Mouse (Mus musculus) embryonic fibroblast, embryonic 13.5 days (primary cell): ENCODE measurements around the gene Pdx1. TPM values are rescaled to one million over a fixed set of nuclear protein-coding genes. Genes with fewer than 3 reads are reported as not detected.

Experiments used
- H3K27ac ChIP-seq: 2 replicates; pipeline ENCODE4 v1.5.1; 2012; ENCODE audit warnings: low read length, control low read depth, inconsistent platforms; ENCODE audit not compliant: insufficient read depth
- H3K4me1 ChIP-seq: 2 replicates; pipeline ENCODE4 v1.6.1; 2011; ENCODE audit warnings: low read length; ENCODE audit not compliant: control insufficient read depth, insufficient read depth
- H3K4me3 ChIP-seq: 2 replicates; pipeline ENCODE4 v1.5.1; 2011; ENCODE audit warnings: mild to moderate bottlenecking, control low read depth, low read length; ENCODE audit not compliant: insufficient read depth
- CTCF ChIP-seq: IDR thresholded peaks from 2 replicates; pipeline ENCODE4 v1.5.1; 2011; ENCODE audit warnings: mild to moderate bottlenecking, control low read depth, low read length, moderate library complexity, borderline replicate concordance; ENCODE audit not compliant: insufficient read depth
- POLR2A ChIP-seq: IDR thresholded peaks from 2 replicates; pipeline ENCODE4 v1.6.1; 2011; ENCODE audit warnings: low read depth, mild to moderate bottlenecking, control low read depth, low read length, moderate library complexity
- polyA plus RNA-seq: library from polyadenylated mRNA; stranded (reverse); fragments of >200 nt; gene quantifications from 2 replicates; pipeline ENCODE4 v1.2.4, GENCODE M21; 2011; ENCODE audit warnings: low read depth; ENCODE audit not compliant: missing spikeins, insufficient read length

Pdx1 gene
- polyA plus RNA-seq, 1 experiment = not detected

GRCm38 (mm10) chr5:147300917-147301780 is 31.4 kb downstream of the Pdx1 start:
- H3K27ac ChIP-seq = no peak overlapping the region
- H3K4me3 ChIP-seq = no peak overlapping the region
- TF ChIP-seq CTCF (no peak), POLR2A (no peak)
- H3K4me1 ChIP-seq = no peaks in the 10 kb centered on the region

DNA sequence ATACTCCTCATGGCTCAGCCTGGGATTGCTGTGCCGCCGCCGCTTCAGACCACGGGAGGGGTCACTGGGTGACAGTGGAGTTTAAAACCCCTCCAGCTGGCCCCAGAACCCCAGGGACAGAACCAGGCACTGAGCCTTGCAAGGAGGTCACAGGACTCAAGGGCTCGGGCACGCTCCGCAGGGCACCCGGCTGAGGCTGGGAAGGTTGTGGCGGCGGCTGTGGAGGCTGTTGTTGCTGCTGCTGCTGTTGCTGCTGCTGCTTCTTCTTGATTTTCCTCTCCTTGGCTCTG is 32.0 kb downstream of the Pdx1 start:
- Histone ChIP-seq H3K4me3 (no peak overlapping the region), H3K4me1 (no peaks in the 10 kb centered on the region), H3K27ac (no peak overlapping the region)
- TF ChIP-seq POLR2A = no peak
- TF ChIP-seq CTCF = no peak

GRCm38 (mm10) chr5:147302141-147302540 is 32.4 kb downstream of the Pdx1 start:
- H3K4me1 ChIP-seq = no peaks in the 10 kb centered on the region
- TF ChIP-seq CTCF (no peak), POLR2A (no peak)
- H3K27ac ChIP-seq = no peak overlapping the region
- no peak overlapping the region for H3K4me3 ChIP-seq

DNA sequence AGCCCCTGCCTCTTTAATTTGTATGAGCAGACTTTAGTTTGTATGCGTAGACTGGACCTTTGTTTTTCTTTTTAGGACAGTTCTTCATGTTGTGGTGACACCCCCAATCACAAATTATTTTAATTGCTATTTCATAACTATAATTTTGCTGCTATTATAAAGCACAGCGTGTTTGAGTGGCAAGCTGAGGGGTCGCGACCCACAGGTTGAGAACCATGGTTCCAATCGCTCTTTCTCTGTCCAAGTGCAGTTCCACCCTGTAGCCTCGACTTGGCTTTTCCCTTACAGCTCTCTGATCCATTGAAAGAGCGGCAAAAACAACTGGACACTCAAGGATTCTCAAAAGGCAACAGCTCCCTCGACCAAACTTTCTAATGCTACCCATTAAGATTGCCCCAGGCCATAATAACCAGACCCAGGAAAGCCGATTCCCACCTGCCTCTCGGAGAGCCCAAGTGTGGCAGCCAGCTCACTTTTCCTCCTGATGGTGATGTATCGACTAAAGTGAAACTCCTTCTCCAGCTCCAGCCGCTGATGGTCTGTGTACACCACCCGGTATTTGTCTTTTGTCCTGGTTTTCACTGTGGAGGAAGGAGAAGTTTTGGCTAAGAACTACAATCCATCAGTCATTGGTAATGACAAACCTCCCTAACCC is 33.1 kb downstream of the Pdx1 start:
- Histone ChIP-seq H3K4me3 (no peak overlapping the region), H3K4me1 (no peaks in the 10 kb centered on the region)
- TF ChIP-seq POLR2A (no peak), CTCF (no peak)

DNA sequence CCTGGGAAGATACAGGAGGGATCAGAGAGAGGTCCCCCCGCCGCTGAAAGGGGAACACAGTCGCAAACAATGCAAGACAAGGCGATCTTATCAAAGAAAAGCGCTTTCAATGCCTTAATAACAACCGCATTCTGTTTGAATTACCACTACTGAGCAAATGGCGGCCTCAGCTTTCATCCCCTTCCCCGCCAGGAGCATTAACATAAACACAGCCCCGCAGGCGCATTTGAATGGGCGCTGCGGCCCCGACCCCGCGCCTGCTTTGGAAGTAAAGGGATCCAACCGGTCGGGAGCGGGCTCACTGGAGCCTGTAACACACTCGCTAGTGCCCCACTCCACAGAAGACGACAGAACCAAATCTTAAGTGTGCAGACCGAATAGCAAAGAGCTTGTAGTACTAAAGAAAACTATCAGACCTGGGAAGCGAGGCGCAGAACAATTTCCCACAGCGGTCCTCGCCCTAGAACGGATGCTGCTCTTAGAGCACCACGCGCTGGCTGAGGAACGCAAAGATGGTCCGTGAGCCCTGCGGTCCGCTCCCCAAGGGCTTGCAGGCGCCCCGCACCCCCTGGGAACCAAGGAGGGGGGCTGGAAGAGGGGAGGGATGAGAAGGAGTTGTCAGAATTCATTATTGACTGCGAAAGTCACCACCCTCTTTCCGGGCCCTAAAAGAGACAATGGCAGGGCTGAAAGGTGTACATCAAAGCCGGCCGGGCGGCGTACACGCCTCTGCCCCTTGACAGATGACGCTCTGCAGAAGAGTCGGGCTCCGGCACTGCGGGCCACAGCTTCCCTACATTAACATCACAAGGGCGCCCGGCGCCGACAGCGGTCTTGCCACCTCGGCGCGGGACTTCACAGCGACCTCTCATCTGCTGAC is 34.8 kb downstream of the Pdx1 start:
- Histone ChIP-seq H3K4me3 (no peak overlapping the region), H3K27ac (no peak overlapping the region), H3K4me1 (no peaks in the 10 kb centered on the region)
- TF ChIP-seq POLR2A (no peak), CTCF (no peak)

More for the DNA sequence above, 33.1 kb downstream of the Pdx1 start:
- no peak overlapping the region for H3K27ac ChIP-seq

- TF ChIP-seq POLR2A (no peak), CTCF (no peak)
- H3K4me1 ChIP-seq = no peaks in the 10 kb centered on the region
- H3K27ac ChIP-seq = no peak overlapping the region
- H3K4me3 ChIP-seq = no peak overlapping the region
Measured at GRCm38 (mm10) chr5:147305166-147305565, 35.4 kb downstream of the Pdx1 start.

DNA sequence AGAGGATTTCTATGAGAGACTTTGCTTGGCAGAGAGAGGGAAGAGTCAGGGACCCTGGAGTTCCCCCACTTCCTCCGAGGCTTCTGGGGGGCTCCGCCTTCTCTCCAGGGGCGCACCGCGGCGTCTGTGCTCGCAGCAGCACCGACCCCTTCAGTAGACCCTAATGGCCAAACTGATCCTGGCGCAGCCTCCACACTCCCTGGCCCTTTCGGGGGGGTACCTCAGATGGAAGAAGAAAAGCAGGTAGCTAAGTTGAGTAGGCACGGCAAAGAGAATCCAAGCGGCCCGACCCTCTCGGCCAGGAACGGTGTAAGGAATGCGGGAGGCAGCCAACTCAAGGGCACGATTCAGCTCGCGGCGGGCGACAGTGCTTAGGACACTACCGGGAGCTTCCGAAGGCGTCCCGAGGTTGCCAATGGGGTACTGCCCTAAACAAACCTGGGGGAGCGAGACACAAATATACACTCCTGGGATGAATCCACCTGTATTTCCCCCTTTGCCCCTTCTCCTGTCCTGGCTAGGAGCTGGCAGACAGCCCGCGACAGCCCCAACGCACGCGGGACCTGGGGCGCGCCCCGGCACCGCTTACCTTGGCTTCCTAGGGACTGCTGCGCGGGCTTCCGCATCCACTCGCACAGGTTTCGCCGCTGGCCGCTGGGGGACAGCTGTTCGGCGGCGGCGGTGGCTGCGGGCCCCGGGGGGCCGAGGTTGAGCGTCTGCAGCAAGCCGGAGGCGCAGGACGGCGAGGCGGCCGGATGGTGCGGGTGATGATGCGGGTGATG is 36.3 kb downstream of the Pdx1 start:
- Histone ChIP-seq H3K4me1 (no peaks in the 10 kb centered on the region), H3K4me3 (no peak overlapping the region), H3K27ac (no peak overlapping the region)
- no peak for TF ChIP-seq CTCF
- TF ChIP-seq POLR2A = no peak

GRCm38 (mm10) chr5:147306638-147307397 is 37.1 kb downstream of the Pdx1 start, which contains the start of gene Cdx2:
Gene Cdx2, minus strand, starts transcription at chr5:147307270.
- no peak within 1 kb of the TSS for H3K4me3 ChIP-seq
- TF ChIP-seq POLR2A = no peak
- no peak for TF ChIP-seq CTCF

More at GRCm38 (mm10) chr5:147306638-147307397, 37.1 kb downstream of the Pdx1 start, which contains the start of gene Cdx2:
- Histone ChIP-seq H3K27ac (no peak within 1 kb of the TSS), H3K4me1 (no peaks in the 10 kb centered on the region)
